Mouse (Mus musculus) layer of hippocampus, adult 18-20 months (tissue): ENCODE measurements around the gene Plscr1. TPM values are rescaled to one million over a fixed set of nuclear protein-coding genes. Genes with fewer than 3 reads are reported as not detected.

Experiments
- DNase-seq, 2 experiments: peaks; one replicate each; pipeline ENCODE4 v3.0.0; 2022; ENCODE audit warnings: low spot score in 2 of 2
- microRNA-seq, 2 experiments: library from miRNA; unstranded; fragments of <30 nt; microRNA quantifications; one replicate each; pipeline ENCODE4 v1.2.0; 2021
- total RNA-seq, 2 experiments: library from RNA; stranded (reverse); gene quantifications; 2 replicates each; pipeline ENCODE4 v1.2.3; 2021

Plscr1 gene
- total RNA-seq, 2 experiments from 2014 or later: 1.2 to 2.3 TPM

DNA sequence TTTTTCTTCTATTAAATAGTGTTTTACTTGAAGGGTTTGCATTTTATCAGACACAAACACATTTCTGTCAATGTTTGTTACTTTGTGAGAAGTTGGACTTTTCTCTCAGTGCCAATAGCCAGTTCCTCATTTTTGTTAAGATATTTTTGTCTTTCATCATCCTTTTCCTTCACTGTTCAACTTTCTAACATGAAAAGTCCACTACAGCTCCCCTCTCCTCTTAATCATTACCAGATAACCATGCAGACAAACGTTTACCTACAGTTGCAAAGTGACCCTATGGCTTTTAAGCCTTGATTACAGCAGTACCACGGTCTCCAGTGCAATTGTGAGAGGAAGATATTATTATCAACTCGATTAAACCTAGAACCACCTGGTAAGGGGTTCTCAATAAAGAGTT lies 51.7 kb downstream of the Plscr1 start:
- no peak for DNase-seq

GRCm38 (mm10) chr9:92305075-92305474 lies 55.5 kb downstream of the Plscr1 start:
- no peak for DNase-seq

DNA sequence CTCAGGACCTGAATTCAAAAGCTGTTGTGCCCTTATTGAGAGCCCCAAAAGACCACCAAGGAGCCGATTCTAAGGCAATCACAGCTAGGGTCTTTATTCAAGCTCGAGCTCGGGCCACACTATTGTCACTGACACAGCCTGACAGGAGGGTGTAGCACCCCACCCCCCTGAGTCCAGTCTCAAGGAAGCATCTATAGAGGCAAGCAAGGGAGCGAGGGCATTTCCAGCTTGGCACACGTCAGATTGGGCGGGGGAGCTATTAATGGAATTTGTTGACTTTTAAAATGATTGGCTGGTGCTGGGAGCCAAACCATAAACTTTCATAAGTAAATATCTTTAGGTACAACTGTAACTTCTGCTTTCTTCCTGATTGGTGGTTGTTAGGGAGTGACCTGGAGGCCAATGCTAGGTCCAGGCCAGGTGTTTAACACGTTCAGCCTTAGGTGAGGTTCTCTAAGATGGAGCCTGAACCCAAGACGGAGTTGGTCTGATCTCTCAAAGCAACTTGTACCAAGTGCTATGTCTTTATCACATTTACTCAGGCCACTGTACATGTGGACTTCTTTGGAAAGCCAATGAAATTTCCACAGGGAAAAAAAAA lies 56.2 kb downstream of the Plscr1 start:
- no peak for DNase-seq

DNA sequence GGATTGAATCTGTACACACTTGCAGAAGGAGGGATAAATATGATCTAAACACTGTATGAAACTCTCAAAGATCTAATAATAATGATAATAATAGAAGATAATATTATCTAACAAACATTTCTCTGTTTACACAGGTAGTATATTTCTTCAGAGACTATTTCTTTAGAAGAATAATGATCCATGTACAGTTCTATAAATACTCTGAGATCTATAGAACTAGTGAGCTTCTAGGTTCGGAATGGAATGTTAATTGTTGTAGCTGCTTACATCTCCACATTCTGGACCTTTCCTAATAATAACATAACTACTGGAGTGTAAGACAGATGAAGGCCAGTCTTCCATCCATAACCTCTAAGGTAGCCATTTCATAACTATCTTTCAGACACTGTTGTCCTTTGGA lies 59.5 kb downstream of the Plscr1 start, which contains the start of gene 1700057G04Rik:
1700057G04Rik (plus strand) TSS at position 301 of the 400 bp plus-strand sequence.
- no peak for DNase-seq

DNA sequence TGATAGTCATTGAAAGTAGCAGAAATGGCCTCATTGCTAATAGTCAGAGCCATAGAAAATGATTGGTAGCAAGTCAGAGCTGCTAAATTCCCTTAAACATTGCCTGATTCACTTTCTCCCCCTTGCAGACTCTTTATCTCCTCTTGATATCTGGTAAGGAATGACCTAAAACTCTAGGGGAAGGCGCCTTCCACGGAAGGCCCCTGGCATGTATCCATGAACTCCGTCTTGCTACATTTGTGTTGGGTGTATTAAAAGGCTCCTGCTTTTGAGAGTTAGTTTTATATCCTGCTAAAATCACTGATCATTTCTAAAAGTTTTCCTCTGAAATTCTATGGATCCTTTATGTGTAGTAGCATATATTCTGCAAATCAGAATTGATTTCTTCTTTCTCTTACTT lies 67.2 kb downstream of the Plscr1 start:
- DNase-seq: no peak

Small RNA genes lying within 50 kb of the gene (microRNA-seq; reads per million reads assigned to microRNA genes)
- 0 reads per million in 2 experiments for gene Mir6386

Other genes starting within 250 kb of the Plscr1 start
- not detected for gene Plscr5, start 56.8 kb upstream of the Plscr1 start, total RNA-seq
- 1 to 10 TPM; 2.2 to 2.6 TPM for gene Plscr2, start 25.9 kb downstream of the Plscr1 start, total RNA-seq
- not detected for gene 1700057G04Rik, start 59.6 kb downstream of the Plscr1 start, total RNA-seq
- gene Plscr4, start 207.6 kb downstream of the Plscr1 start, total RNA-seq: 1 to 10 TPM; 3.4 to 3.7 TPM